Mouse (Mus musculus): ENCODE data around the gene Tenm2. TPM values are rescaled to one million over a fixed set of nuclear protein-coding genes. Genes with fewer than 3 reads are reported as not detected.

Gene Tenm2
- total RNA-seq, 1 experiment from 2014 or later, result 0.12 TPM

GRCm38 (mm10) chr11:36072646-36073045 is 1163.1 kb downstream of the Tenm2 start:
- ATAC-seq (ENCODE audit: extremely low read depth, insufficient number of reproducible peaks, low FRiP score, poor library complexity, severe bottlenecking), result no peak

- ATAC-seq (ENCODE audit: extremely low read depth, insufficient number of reproducible peaks, low FRiP score, poor library complexity, severe bottlenecking), result no peak
These were observed 1163.7 kb downstream of the Tenm2 start for GRCm38 (mm10) chr11:36072038-36072437.

- no peak for ATAC-seq (ENCODE audit: extremely low read depth, insufficient number of reproducible peaks, low FRiP score, poor library complexity, severe bottlenecking)
These were observed 1176.4 kb downstream of the Tenm2 start for GRCm38 (mm10) chr11:36059325-36059843.

GRCm38 (mm10) chr11:36056525-36056924 is 1179.2 kb downstream of the Tenm2 start:
- ATAC-seq (ENCODE audit: extremely low read depth, insufficient number of reproducible peaks, low FRiP score, poor library complexity, severe bottlenecking), result no peak

GRCm38 (mm10) chr11:36054323-36054722 is 1181.4 kb downstream of the Tenm2 start:
- no peak for ATAC-seq (ENCODE audit: extremely low read depth, insufficient number of reproducible peaks, low FRiP score, poor library complexity, severe bottlenecking)

- ATAC-seq (ENCODE audit: extremely low read depth, insufficient number of reproducible peaks, low FRiP score, poor library complexity, severe bottlenecking), result no peak
These were observed 1182.3 kb downstream of the Tenm2 start for GRCm38 (mm10) chr11:36053457-36053856.

GRCm38 (mm10) chr11:36052598-36052997 is 1183.2 kb downstream of the Tenm2 start:
- no peak for ATAC-seq (ENCODE audit: extremely low read depth, insufficient number of reproducible peaks, low FRiP score, poor library complexity, severe bottlenecking)

- no peak for ATAC-seq (ENCODE audit: extremely low read depth, insufficient number of reproducible peaks, low FRiP score, poor library complexity, severe bottlenecking)
These were observed 1183.7 kb downstream of the Tenm2 start for GRCm38 (mm10) chr11:36052091-36052490.

- no peak for ATAC-seq (ENCODE audit: extremely low read depth, insufficient number of reproducible peaks, low FRiP score, poor library complexity, severe bottlenecking)
These were observed 1186.2 kb downstream of the Tenm2 start for GRCm38 (mm10) chr11:36049547-36049946.

- no peak for ATAC-seq (ENCODE audit: extremely low read depth, insufficient number of reproducible peaks, low FRiP score, poor library complexity, severe bottlenecking)
These were observed 1190.0 kb downstream of the Tenm2 start for GRCm38 (mm10) chr11:36045681-36046276.

GRCm38 (mm10) chr11:36041411-36041810 is 1194.4 kb downstream of the Tenm2 start:
- ATAC-seq (ENCODE audit: extremely low read depth, insufficient number of reproducible peaks, low FRiP score, poor library complexity, severe bottlenecking), result no peak

GRCm38 (mm10) chr11:36040508-36041233 is 1195.1 kb downstream of the Tenm2 start:
- ATAC-seq (ENCODE audit: extremely low read depth, insufficient number of reproducible peaks, low FRiP score, poor library complexity, severe bottlenecking), result no peak

GRCm38 (mm10) chr11:36039825-36040224 is 1195.9 kb downstream of the Tenm2 start:
- no peak for ATAC-seq (ENCODE audit: extremely low read depth, insufficient number of reproducible peaks, low FRiP score, poor library complexity, severe bottlenecking)

GRCm38 (mm10) chr11:36038386-36038785 is 1197.4 kb downstream of the Tenm2 start:
- no peak for ATAC-seq (ENCODE audit: extremely low read depth, insufficient number of reproducible peaks, low FRiP score, poor library complexity, severe bottlenecking)

GRCm38 (mm10) chr11:36037311-36037710 is 1198.5 kb downstream of the Tenm2 start:
- no peak for ATAC-seq (ENCODE audit: extremely low read depth, insufficient number of reproducible peaks, low FRiP score, poor library complexity, severe bottlenecking)

- no peak for ATAC-seq (ENCODE audit: extremely low read depth, insufficient number of reproducible peaks, low FRiP score, poor library complexity, severe bottlenecking)
These were observed 1199.6 kb downstream of the Tenm2 start for GRCm38 (mm10) chr11:36036061-36036695.

GRCm38 (mm10) chr11:36031751-36032150 is 1204.0 kb downstream of the Tenm2 start:
- ATAC-seq (ENCODE audit: extremely low read depth, insufficient number of reproducible peaks, low FRiP score, poor library complexity, severe bottlenecking), result no peak

- ATAC-seq (ENCODE audit: extremely low read depth, insufficient number of reproducible peaks, low FRiP score, poor library complexity, severe bottlenecking), result no peak
These were observed 1215.8 kb downstream of the Tenm2 start for GRCm38 (mm10) chr11:36020009-36020408.

GRCm38 (mm10) chr11:36013179-36013578 is 1222.6 kb downstream of the Tenm2 start:
- no peak for ATAC-seq (ENCODE audit: extremely low read depth, insufficient number of reproducible peaks, low FRiP score, poor library complexity, severe bottlenecking)
